Mouse (Mus musculus): ENCODE measurements at regions not wholly inside any gene's neighbourhood (a gene's known extent, or its start where the extent isn't known, plus 50 kb on each side); places are given as distances from the start of the nearest gene placed in this dataset.

DNA sequence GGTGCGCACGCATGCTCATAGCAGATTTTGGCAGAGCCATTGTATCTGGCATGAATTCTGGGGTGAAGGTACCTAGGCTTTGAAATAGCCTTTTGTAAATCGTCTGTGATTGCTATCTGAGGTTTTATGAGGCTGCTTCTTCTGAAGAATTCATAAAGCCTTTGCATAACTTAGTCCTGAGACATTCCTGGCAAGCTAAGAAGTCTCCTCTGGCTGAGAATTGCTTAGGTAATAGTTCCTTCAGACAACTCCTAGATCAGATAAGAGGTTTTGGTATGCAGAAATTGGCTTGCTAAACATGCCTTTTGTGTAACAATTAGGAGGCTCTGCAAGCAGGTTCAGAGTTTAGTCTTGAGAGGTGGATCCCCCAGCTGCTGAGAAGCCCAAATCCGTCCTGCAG, 82.7 kb downstream of the Pmp22 start:
- DNase-seq (ENCODE audit: low read depth in 1 of 2, low spot score in 2 of 2), result no peak
- WGBS, result 81% methylated on average over 4 of the region's 4 CpGs
- Histone ChIP-seq H3K27ac (ENCODE audit: insufficient read depth, low read length) (no peak overlapping the region), H3K36me3 (ENCODE audit: control insufficient read depth, insufficient read depth, low read length) (no peaks in the 10 kb centered on the region), H3K4me3 (ENCODE audit: extremely low read depth, insufficient read depth, insufficient read length) (no peak overlapping the region), H3K27me3 (ENCODE audit: control insufficient read depth, insufficient read depth, low read length) (no peaks in the 10 kb centered on the region), H3K4me1 (ENCODE audit: control insufficient read depth, insufficient read depth, insufficient read length) (no peaks in the 10 kb centered on the region)
- no peak for TF ChIP-seq CTCF (IDR thresholded peaks at IDR 0.05; ENCODE audit: extremely low read depth, insufficient read depth, insufficient read length, insufficient replicate concordance)
- no peak for TF ChIP-seq POLR2A (IDR thresholded peaks at IDR 0.05; ENCODE audit: low read depth, low read length)

DNA sequence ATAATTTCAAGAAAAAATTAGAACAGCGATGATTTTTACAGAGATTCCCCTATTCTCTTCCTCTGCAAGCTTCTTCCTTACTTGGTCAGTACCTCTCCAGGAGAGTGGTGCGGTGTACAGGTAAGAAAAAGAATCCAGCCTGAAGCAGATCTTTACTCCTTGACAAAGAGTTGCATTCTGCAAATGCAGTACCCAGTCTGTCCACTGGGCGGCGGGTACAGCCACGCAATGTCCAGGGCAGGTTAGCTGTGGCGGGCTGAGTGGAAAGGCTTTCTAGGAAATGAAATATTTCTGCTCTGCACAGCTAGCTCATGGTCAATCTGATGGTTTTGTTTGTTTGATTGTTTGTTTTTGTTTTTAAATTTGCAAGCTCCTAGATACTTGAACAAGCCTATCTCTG, 84.3 kb downstream of the Pmp22 start:
- TF ChIP-seq CTCF (IDR thresholded peaks at IDR 0.05; ENCODE audit: extremely low read depth, insufficient read depth, insufficient read length, insufficient replicate concordance) (peak; percentile 80), POLR2A (IDR thresholded peaks at IDR 0.05; ENCODE audit: low read depth, low read length) (no peak)
- Histone ChIP-seq H3K4me3 (ENCODE audit: extremely low read depth, insufficient read depth, insufficient read length) (no peak overlapping the region), H3K36me3 (ENCODE audit: control insufficient read depth, insufficient read depth, low read length) (no peaks in the 10 kb centered on the region), H3K4me1 (ENCODE audit: control insufficient read depth, insufficient read depth, insufficient read length) (no peaks in the 10 kb centered on the region), H3K27me3 (ENCODE audit: control insufficient read depth, insufficient read depth, low read length) (no peaks in the 10 kb centered on the region), H3K27ac (ENCODE audit: insufficient read depth, low read length) (no peak overlapping the region)
- DNase-seq (ENCODE audit: low read depth in 1 of 2, low spot score in 2 of 2), result peak in 1 of 2 experiments; percentile 60
- WGBS, result 15% methylated on average over 6 of the region's 6 CpGs

DNA sequence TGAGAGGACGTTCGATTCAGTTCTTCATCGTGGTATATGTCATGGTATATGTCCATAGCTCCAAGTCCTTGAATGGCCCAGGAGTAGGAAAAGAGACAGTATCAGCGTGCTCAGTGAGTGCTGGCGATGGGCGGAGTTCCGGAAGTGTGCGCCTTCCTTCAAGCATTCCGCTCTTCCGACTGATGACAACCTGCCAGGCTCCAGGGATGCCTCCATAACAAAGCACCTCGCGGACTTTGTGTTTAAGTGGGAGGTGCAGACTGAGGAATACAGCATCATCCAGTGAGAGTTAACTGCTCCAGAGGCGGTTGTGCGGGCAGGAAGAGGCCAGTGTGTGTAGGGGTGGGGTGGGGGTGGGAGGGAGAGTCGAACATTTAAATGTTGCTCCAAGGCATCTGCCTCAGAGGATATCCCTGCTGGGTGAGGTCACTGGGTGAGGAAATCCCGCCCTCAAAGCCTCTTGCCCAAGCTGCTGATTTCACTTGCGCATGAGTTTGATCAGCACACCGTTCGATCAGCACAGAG, 85.2 kb downstream of the Pmp22 start:
- Histone ChIP-seq H3K27me3 (ENCODE audit: control insufficient read depth, insufficient read depth, low read length) (no peaks in the 10 kb centered on the region), H3K27ac (ENCODE audit: insufficient read depth, low read length) (no peak overlapping the region), H3K4me3 (ENCODE audit: extremely low read depth, insufficient read depth, insufficient read length) (no peak overlapping the region), H3K4me1 (ENCODE audit: control insufficient read depth, insufficient read depth, insufficient read length) (no peaks in the 10 kb centered on the region), H3K36me3 (ENCODE audit: control insufficient read depth, insufficient read depth, low read length) (no peaks in the 10 kb centered on the region)
- no peak for DNase-seq (ENCODE audit: low read depth in 1 of 2, low spot score in 2 of 2)
- 73% methylated on average over 19 of the region's 19 CpGs for WGBS
- TF ChIP-seq POLR2A (IDR thresholded peaks at IDR 0.05; ENCODE audit: low read depth, low read length) (no peak), CTCF (IDR thresholded peaks at IDR 0.05; ENCODE audit: extremely low read depth, insufficient read depth, insufficient read length, insufficient replicate concordance) (no peak)

DNA sequence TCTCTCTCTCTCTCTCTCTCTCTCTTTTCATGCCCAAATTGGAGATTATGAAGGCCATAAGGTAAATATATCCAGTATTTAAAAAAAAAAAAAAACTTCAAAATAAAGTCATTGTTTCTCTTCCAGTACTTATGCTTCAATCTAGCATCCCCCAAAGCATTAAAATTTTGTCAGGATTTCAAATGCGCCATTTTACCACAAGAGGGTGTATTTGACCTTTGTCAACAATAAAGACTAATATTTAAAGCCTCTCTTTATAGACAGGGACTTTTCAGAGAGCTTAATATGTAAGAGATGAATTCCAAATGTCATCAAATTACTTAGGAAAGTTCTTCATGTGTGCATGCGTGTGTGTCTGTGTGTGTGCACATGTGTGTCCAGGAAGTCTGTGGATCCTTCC, 87.2 kb downstream of the Pmp22 start:
- DNase-seq (ENCODE audit: low read depth in 1 of 2, low spot score in 2 of 2), result no peak
- Histone ChIP-seq H3K36me3 (ENCODE audit: control insufficient read depth, insufficient read depth, low read length) (no peaks in the 10 kb centered on the region), H3K27me3 (ENCODE audit: control insufficient read depth, insufficient read depth, low read length) (no peaks in the 10 kb centered on the region), H3K27ac (ENCODE audit: insufficient read depth, low read length) (no peak overlapping the region), H3K4me3 (ENCODE audit: extremely low read depth, insufficient read depth, insufficient read length) (no peak overlapping the region), H3K4me1 (ENCODE audit: control insufficient read depth, insufficient read depth, insufficient read length) (no peaks in the 10 kb centered on the region)
- TF ChIP-seq CTCF (IDR thresholded peaks at IDR 0.05; ENCODE audit: extremely low read depth, insufficient read depth, insufficient read length, insufficient replicate concordance), result no peak
- WGBS, result 87% methylated on average over 2 of the region's 2 CpGs

DNA sequence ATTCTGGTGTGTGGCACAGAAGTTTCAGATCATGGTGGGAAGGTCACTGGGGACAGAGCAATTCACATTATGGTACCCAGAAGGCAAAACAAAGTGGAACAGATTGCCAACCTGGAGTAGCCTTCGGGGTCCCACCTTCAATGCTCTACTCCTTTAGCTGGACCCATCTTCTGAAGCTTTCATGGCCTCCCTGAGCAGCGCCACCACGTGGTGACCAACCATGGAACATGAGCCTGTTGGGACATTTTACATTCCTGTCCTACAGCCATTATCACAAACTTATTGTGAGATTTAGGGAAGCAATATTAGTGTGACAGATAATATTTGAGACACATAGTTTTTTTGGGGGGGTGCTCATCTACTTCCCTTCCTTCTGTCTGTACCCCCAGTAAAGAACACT, 88.3 kb downstream of the Pmp22 start:
- Histone ChIP-seq H3K27me3 (ENCODE audit: control insufficient read depth, insufficient read depth, low read length) (no peaks in the 10 kb centered on the region), H3K4me3 (ENCODE audit: extremely low read depth, insufficient read depth, insufficient read length) (no peak overlapping the region), H3K4me1 (ENCODE audit: control insufficient read depth, insufficient read depth, insufficient read length) (no peaks in the 10 kb centered on the region), H3K36me3 (ENCODE audit: control insufficient read depth, insufficient read depth, low read length) (no peaks in the 10 kb centered on the region), H3K27ac (ENCODE audit: insufficient read depth, low read length) (no peak overlapping the region)
- TF ChIP-seq CTCF (IDR thresholded peaks at IDR 0.05; ENCODE audit: extremely low read depth, insufficient read depth, insufficient read length, insufficient replicate concordance) (no peak), POLR2A (IDR thresholded peaks at IDR 0.05; ENCODE audit: low read depth, low read length) (no peak)
- no peak for DNase-seq (ENCODE audit: low read depth in 1 of 2, low spot score in 2 of 2)
- 74% methylated on average over 3 of the region's 3 CpGs for WGBS

DNA sequence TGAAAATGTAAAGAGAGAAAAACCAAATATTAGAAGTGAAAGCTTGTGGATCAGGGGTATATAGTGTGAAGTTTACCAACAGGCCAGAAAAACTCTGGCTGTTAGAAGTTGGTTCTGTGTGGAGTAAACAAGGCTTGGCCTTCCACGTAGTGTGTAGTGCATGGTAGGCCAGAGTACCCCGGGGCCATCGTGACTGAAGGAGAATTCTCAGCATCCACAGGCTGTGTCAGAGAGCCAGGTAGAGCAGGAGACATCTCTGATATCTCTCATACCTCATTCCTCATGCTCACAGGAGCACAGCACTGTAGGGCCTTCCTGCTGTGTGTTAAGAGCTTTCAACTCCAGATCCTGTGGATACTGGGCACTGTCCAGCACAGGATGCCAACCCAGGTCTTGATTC, 97.7 kb downstream of the Pmp22 start:
- no peak for TF ChIP-seq CTCF (IDR thresholded peaks at IDR 0.05; ENCODE audit: extremely low read depth, insufficient read depth, insufficient read length, insufficient replicate concordance)
- TF ChIP-seq POLR2A (IDR thresholded peaks at IDR 0.05; ENCODE audit: low read depth, low read length), result no peak
- H3K27ac ChIP-seq (ENCODE audit: insufficient read depth, low read length), result no peak overlapping the region
- H3K4me3 ChIP-seq (ENCODE audit: extremely low read depth, insufficient read depth, insufficient read length), result no peak overlapping the region
- WGBS, result 89% methylated on average over 3 of the region's 3 CpGs
- no peaks in the 10 kb centered on the region for H3K36me3 ChIP-seq (ENCODE audit: control insufficient read depth, insufficient read depth, low read length)
- DNase-seq (ENCODE audit: low read depth in 1 of 2, low spot score in 2 of 2), result no peak
- no peaks in the 10 kb centered on the region for H3K4me1 ChIP-seq (ENCODE audit: control insufficient read depth, insufficient read depth, insufficient read length)
- no peaks in the 10 kb centered on the region for H3K27me3 ChIP-seq (ENCODE audit: control insufficient read depth, insufficient read depth, low read length)

DNA sequence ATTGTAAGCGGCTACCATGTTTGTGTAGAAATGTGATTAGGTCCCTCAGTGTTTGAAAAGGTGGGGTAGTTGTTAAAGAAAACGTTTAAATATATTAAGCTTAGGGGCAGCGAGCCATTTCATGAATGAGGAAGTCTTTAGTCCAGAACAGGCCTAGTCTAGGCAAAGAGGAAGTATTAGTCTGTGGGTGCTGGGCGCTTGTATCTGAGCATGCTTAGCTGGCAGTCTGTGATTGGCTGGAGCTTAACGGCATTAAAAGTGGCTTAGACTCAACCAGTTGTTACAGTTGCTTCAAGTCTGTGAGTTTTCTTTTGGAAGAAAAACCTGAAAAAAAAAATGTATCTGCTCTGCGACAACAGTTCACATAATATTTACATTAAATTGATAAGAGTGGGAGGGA, 102.0 kb downstream of the Pmp22 start:
- DNase-seq (ENCODE audit: low read depth in 1 of 2, low spot score in 2 of 2), result no peak
- Histone ChIP-seq H3K4me1 (ENCODE audit: control insufficient read depth, insufficient read depth, insufficient read length) (no peaks in the 10 kb centered on the region), H3K4me3 (ENCODE audit: extremely low read depth, insufficient read depth, insufficient read length) (no peak overlapping the region), H3K27me3 (ENCODE audit: control insufficient read depth, insufficient read depth, low read length) (no peaks in the 10 kb centered on the region), H3K27ac (ENCODE audit: insufficient read depth, low read length) (no peak overlapping the region), H3K36me3 (ENCODE audit: control insufficient read depth, insufficient read depth, low read length) (no peaks in the 10 kb centered on the region)
- WGBS, result 53% methylated on average over 6 of the region's 6 CpGs
- no peak for TF ChIP-seq CTCF (IDR thresholded peaks at IDR 0.05; ENCODE audit: extremely low read depth, insufficient read depth, insufficient read length, insufficient replicate concordance)
- no peak for TF ChIP-seq POLR2A (IDR thresholded peaks at IDR 0.05; ENCODE audit: low read depth, low read length)

Measured in spleen, adult 2 months (tissue).